Comparison of ENCODE assay signal across 9 mouse cellular contexts in the genomic region with DNA sequence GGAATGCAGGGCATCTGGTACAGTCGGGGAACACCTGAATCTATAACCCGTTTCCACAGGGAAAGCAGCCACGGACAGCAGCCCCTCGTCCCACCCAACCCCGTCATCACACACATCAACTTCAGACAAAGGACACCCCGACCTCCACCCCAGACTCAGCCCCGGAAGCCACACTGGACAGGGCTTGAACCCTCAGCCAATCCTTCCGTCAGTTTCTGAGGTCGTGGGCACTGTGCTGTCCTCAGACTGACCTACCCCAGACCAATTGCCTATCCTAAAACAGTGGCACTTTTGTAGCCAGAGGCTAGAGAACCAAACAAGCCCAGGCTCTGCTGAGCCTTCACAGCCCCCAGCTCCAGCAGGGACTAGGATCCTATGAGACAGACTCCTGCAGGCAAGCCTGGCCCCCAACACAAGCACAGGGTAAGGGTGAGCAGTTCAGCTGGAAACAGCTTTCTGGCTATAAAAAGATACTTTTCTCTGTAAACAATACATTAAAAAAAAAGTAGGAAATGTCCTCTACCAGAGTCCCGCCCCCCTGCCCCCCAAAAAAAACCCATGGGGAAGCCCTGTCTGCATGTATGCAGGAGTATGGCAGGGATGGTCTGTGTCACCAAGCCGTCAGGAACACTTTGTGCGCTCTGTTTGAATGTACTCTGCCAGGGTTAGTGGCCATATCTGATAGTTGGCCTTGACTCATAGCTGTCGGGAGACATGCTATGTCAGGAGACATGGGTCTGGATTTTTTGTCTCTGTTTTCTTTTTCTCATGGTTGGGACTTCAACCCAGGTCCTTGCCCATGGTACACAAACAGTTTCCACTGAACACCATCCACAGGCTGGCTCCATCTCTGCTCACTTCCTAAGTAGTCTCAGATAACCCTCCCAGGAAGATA. TPM values are rescaled to one million over a fixed set of nuclear protein-coding genes. Genes with fewer than 3 reads are reported as not detected.
DNase-seq lines count a peak whose midpoint lies in the region; ATAC-seq and TF ChIP-seq lines count a peak whose summit lies in the region.
"Had no signal": no experiment of that assay in that cellular context is flagged by ENCODE, and none has a peak within 500 bp of the region (broad histone marks: within the 10 kb centered on the region; RNA-seq: fewer than 3 reads in every experiment).

No protein-coding gene starts in this region.

- H3K4me3 ChIP-seq in megakaryocyte, embryonic 14.5 days (replicated peaks), result peak overlapping the region; percentile 84
- no peak overlapping the region for H3K4me3 ChIP-seq in embryonic fibroblast, embryonic 13.5 days (ENCODE audit: insufficient read depth, low read length)
- H3K4me3 ChIP-seq in stomach, embryonic 14.5 days (ENCODE audit: low read depth, low read length), result no peak overlapping the region
- H3K4me3 ChIP-seq in forebrain, embryonic 11.5 days (ENCODE audit: low read depth, low read length), result no peak overlapping the region
- H3K4me3 ChIP-seq in thymus, adult 2 months (ENCODE audit: control insufficient read depth, insufficient read depth, low read length), result no peak overlapping the region
- H3K4me3 ChIP-seq: erythroblast, embryonic 14.5 days had no signal

- ATAC-seq in megakaryocyte, adult 5-6 weeks (ENCODE audit: poor library complexity, severe bottlenecking), result no peak
- no peak for ATAC-seq in stomach, embryonic 14.5 days (ENCODE audit: insufficient number of reproducible peaks, insufficient read depth, low FRiP score, low read depth)
- no peak for ATAC-seq in forebrain, embryonic 11.5 days (replicated peaks; ENCODE audit: low FRiP score)

- peak; percentile 40 for DNase-seq in kidney, postnatal 10 days
- DNase-seq in forebrain, embryonic 11.5 days (ENCODE audit: low spot score), result no peak
- DNase-seq in layer of hippocampus, postnatal 14 days (ENCODE audit: low spot score in 2 of 2), result no peak
- no peak for DNase-seq in thymus, adult 2 months

- 57% methylated on average over 13 of the region's 13 CpGs for WGBS in stomach, embryonic 14.5 days
- WGBS in forebrain, embryonic 11.5 days, result 83% methylated on average over 13 of the region's 13 CpGs
- 90% methylated on average over 13 of the region's 13 CpGs for WGBS in thymus, adult 2 months

- H3K4me2 ChIP-seq in stomach, embryonic 14.5 days (replicated peaks; ENCODE audit: low read depth, low read length), result no peak overlapping the region
- no peak overlapping the region for H3K4me2 ChIP-seq in forebrain, embryonic 11.5 days (ENCODE audit: low read depth, low read length, severe bottlenecking)

- H3K4me1 ChIP-seq in megakaryocyte, embryonic 14.5 days, result peaks cover 100% of the 10 kb centered on the region
- H3K4me1 ChIP-seq in embryonic fibroblast, embryonic 13.5 days (ENCODE audit: control insufficient read depth, insufficient read depth, low read length), result peaks cover 23% of the 10 kb centered on the region
- H3K4me1 ChIP-seq in stomach, embryonic 14.5 days (ENCODE audit: control insufficient read depth, insufficient read depth, low read length), result peaks cover 46% of the 10 kb centered on the region
- H3K4me1 ChIP-seq in forebrain, embryonic 11.5 days (replicated peaks; ENCODE audit: control insufficient read depth, insufficient read depth, low read length), result peaks cover 12% of the 10 kb centered on the region
- peaks cover 19% of the 10 kb centered on the region for H3K4me1 ChIP-seq in thymus, adult 2 months (replicated peaks; ENCODE audit: control insufficient read depth, insufficient read depth, low read length)

- TF ChIP-seq CTCF in embryonic fibroblast, embryonic 13.5 days (IDR thresholded peaks at IDR 0.05; ENCODE audit: borderline replicate concordance, insufficient read depth, low read length), result no peak
- TF ChIP-seq CTCF in thymus, adult 2 months (IDR thresholded peaks at IDR 0.05; ENCODE audit: borderline replicate concordance, control insufficient read depth, extremely low read depth, insufficient read depth, low read length, poor library complexity), result no peak

- peak overlapping the region; percentile 82 for H3K27ac ChIP-seq in embryonic fibroblast, embryonic 13.5 days (ENCODE audit: insufficient read depth, low read length)
- H3K27ac ChIP-seq in stomach, embryonic 14.5 days (ENCODE audit: low read length), result peak overlapping the region; percentile 87
- no peak overlapping the region for H3K27ac ChIP-seq in forebrain, embryonic 11.5 days (ENCODE audit: low read depth, low read length)
- H3K27ac ChIP-seq in thymus, adult 2 months (ENCODE audit: control insufficient read depth, insufficient read depth, low read length), result no peak overlapping the region

- no peak overlapping the region for H3K9ac ChIP-seq in stomach, embryonic 14.5 days (replicated peaks; ENCODE audit: low read depth, low read length)
- H3K9ac ChIP-seq in forebrain, embryonic 11.5 days (ENCODE audit: low read length), result no peak overlapping the region; the same call in 1 of the 2 replicates

- no peak for TF ChIP-seq POLR2A in embryonic fibroblast, embryonic 13.5 days (IDR thresholded peaks at IDR 0.05; ENCODE audit: low read depth, low read length)
- TF ChIP-seq POLR2A in thymus, adult 2 months (IDR thresholded peaks at IDR 0.05; ENCODE audit: control insufficient read depth, extremely low read depth, insufficient read depth, low read length, poor library complexity), result no peak

- no peaks in the 10 kb centered on the region for H3K27me3 ChIP-seq in megakaryocyte, embryonic 14.5 days (replicated peaks)
- H3K27me3 ChIP-seq in stomach, embryonic 14.5 days (ENCODE audit: control insufficient read depth, insufficient read depth, low read length), result no peaks in the 10 kb centered on the region
- no peaks in the 10 kb centered on the region for H3K27me3 ChIP-seq in forebrain, embryonic 11.5 days (ENCODE audit: control insufficient read depth, insufficient read depth, low read length)
- no peaks in the 10 kb centered on the region for H3K27me3 ChIP-seq in thymus, adult 2 months (ENCODE audit: control insufficient read depth, insufficient read depth, low read length)

- no peaks in the 10 kb centered on the region for H3K9me3 ChIP-seq in megakaryocyte, embryonic 14.5 days
- H3K9me3 ChIP-seq in stomach, embryonic 14.5 days (ENCODE audit: control insufficient read depth, low read depth, low read length), result no peaks in the 10 kb centered on the region
- H3K9me3 ChIP-seq in forebrain, embryonic 11.5 days (ENCODE audit: control insufficient read depth, low read length), result no peaks in the 10 kb centered on the region

- no peaks in the 10 kb centered on the region for H3K36me3 ChIP-seq in megakaryocyte, embryonic 14.5 days (replicated peaks; ENCODE audit: low read length)
- H3K36me3 ChIP-seq in stomach, embryonic 14.5 days (ENCODE audit: control insufficient read depth, insufficient read depth, low read length), result no peaks in the 10 kb centered on the region
- H3K36me3 ChIP-seq in forebrain, embryonic 11.5 days (ENCODE audit: control insufficient read depth, insufficient read depth, low read length), result no peaks in the 10 kb centered on the region
- no peaks in the 10 kb centered on the region for H3K36me3 ChIP-seq in thymus, adult 2 months (ENCODE audit: control insufficient read depth, insufficient read depth, low read length)

RNA-seq across cellular contexts. Expression of a gene that starts 23.7 kb away (rescaled TPM):
- 95.0 and 304 TPM in 2 replicates for polyA plus RNA-seq in megakaryocyte, embryonic 14.5 days (2012; ENCODE audit: insufficient read depth, low replicate concordance)
- 11.4 and 11.9 TPM in 2 replicates for total RNA-seq in megakaryocyte, adult 5-6 weeks (2015)
- 7.6 and 10.5 TPM in 2 replicates for total RNA-seq in megakaryocyte, adult 5-6 weeks (2017)
- polyA plus RNA-seq in embryonic fibroblast, embryonic 13.5 days (2011; ENCODE audit: insufficient read length, low read depth, missing spikeins), result 85.4 and 90.9 TPM in 2 replicates
- 46.2 and 51.9 TPM in 2 replicates for polyA plus RNA-seq in stomach, embryonic 14.5 days (2014; fragmentation: Nextera tagmentation; extraction: Ambion mirVana)
- polyA plus RNA-seq in forebrain, embryonic 11.5 days (2014; fragmentation: Nextera tagmentation; extraction: Ambion mirVana), result 22.4 and 23.7 TPM in 2 replicates
- total RNA-seq in layer of hippocampus, postnatal 14 days (2021), result 10 to 100 TPM; 41.1 to 41.2 TPM
- 15.8 and 17.9 TPM in 2 replicates for polyA plus RNA-seq in thymus, adult 2 months (2012; rRNA removed)

Comparison
In these comparisons a context has a peak if more than half of its experiments do, and no peak if none do; other contexts are left out.
1. H3K27ac ChIP-seq: peak in embryonic fibroblast, embryonic 13.5 days (single experiment) and stomach, embryonic 14.5 days (single experiment); none in forebrain, embryonic 11.5 days (single experiment) and thymus, adult 2 months (single experiment).